Mouse (Mus musculus) ovary, adult 2 months (tissue): ENCODE results near the gene Olfr767. TPM values are rescaled to one million over a fixed set of nuclear protein-coding genes. Genes with fewer than 3 reads are reported as not detected.

Experiments used
- polyA plus RNA-seq: library from polyadenylated mRNA; depleted of rRNA; stranded (reverse); fragments of >200 nt; gene quantifications from 2 replicates; pipeline ENCODE4 v1.2.3, GENCODE M21; 2012; rRNA removed

Olfr767 gene
- polyA plus RNA-seq = not detected in 2 replicates

GRCm38 (mm10) chr10:129082810-129083209 lies at the start of gene Olfr767:
Gene Olfr767, minus strand, starts transcription at chr10:129082910.

GRCm38 (mm10) chr10:129117761-129118160 lies 35.1 kb upstream of the Olfr767 start, which contains the start of gene Olfr769:
Gene Olfr769, minus strand, starts transcription at chr10:129117861.

GRCm38 (mm10) chr10:129099275-129099674 lies 16.6 kb upstream of the Olfr767 start, which contains the start of gene Olfr768:
Gene Olfr768, minus strand, starts transcription at chr10:129099375.

GRCm38 (mm10) chr10:129068877-129069276 lies 13.8 kb downstream of the Olfr767 start, which contains the start of gene Olfr766-ps1:
Gene Olfr766-ps1, minus strand, starts transcription at chr10:129068977.

GRCm38 (mm10) chr10:129049898-129050297 lies 32.8 kb downstream of the Olfr767 start, which contains the start of gene Olfr765:
Gene Olfr765, minus strand, starts transcription at chr10:129049998.

GRCm38 (mm10) chr10:129039796-129040195 lies 42.9 kb downstream of the Olfr767 start, which contains the start of gene Olfr764-ps1:
Gene Olfr764-ps1, minus strand, starts transcription at chr10:129039896.

Other genes with a start within 250 kb of the Olfr767 start
- gene Gdf11, start 191.2 kb downstream of the Olfr767 start, polyA plus RNA-seq = 4.8 and 5.4 TPM in 2 replicates
- gene Cd63, start 181.9 kb downstream of the Olfr767 start, polyA plus RNA-seq = 152 and 168 TPM in 2 replicates
- gene Rdh5, start 160.0 kb downstream of the Olfr767 start, polyA plus RNA-seq = 34.5 and 43.3 TPM in 2 replicates
- gene Bloc1s1, start 158.9 kb downstream of the Olfr767 start, polyA plus RNA-seq = 242 and 261 TPM in 2 replicates
- gene Itga7, start 149.1 kb downstream of the Olfr767 start, polyA plus RNA-seq = 36.2 and 36.9 TPM in 2 replicates
- 0.59 and 1.1 TPM in 2 replicates for gene Mettl7b, start 121.9 kb downstream of the Olfr767 start, polyA plus RNA-seq
- gene Olfr9, start 93.5 kb downstream of the Olfr767 start, polyA plus RNA-seq = not detected in 2 replicates
- not detected in 2 replicates for gene Olfr763, start 72.1 kb downstream of the Olfr767 start, polyA plus RNA-seq
- gene Olfr764-ps1, start 43.0 kb downstream of the Olfr767 start, polyA plus RNA-seq = not detected in 2 replicates
- gene Olfr765, start 32.9 kb downstream of the Olfr767 start, polyA plus RNA-seq = not detected in 2 replicates
- gene Olfr766-ps1, start 13.9 kb downstream of the Olfr767 start, polyA plus RNA-seq = not detected in 2 replicates
- not detected in 2 replicates for gene Olfr768, start 16.5 kb upstream of the Olfr767 start, polyA plus RNA-seq
- 0.09 TPM in 1 of 2 replicates, not detected in the other for gene Olfr769, start 35.0 kb upstream of the Olfr767 start, polyA plus RNA-seq
- not detected in 2 replicates for gene Olfr770, start 56.1 kb upstream of the Olfr767 start, polyA plus RNA-seq
- not detected in 2 replicates for gene Olfr771, start 81.8 kb upstream of the Olfr767 start, polyA plus RNA-seq
- not detected in 2 replicates for gene Olfr772, start 95.0 kb upstream of the Olfr767 start, polyA plus RNA-seq
- not detected in 2 replicates for gene Olfr773, start 104.5 kb upstream of the Olfr767 start, polyA plus RNA-seq
- not detected in 2 replicates for gene Olfr774, start 153.3 kb upstream of the Olfr767 start, polyA plus RNA-seq
- not detected in 2 replicates for gene Olfr775, start 165.5 kb upstream of the Olfr767 start, polyA plus RNA-seq
- not detected in 2 replicates for gene Olfr776, start 176.2 kb upstream of the Olfr767 start, polyA plus RNA-seq
- not detected in 2 replicates for gene Olfr777, start 188.6 kb upstream of the Olfr767 start, polyA plus RNA-seq
- not detected in 2 replicates for gene Olfr780, start 235.2 kb upstream of the Olfr767 start, polyA plus RNA-seq
- gene Olfr781, start 245.9 kb upstream of the Olfr767 start, polyA plus RNA-seq = not detected in 2 replicates